Mouse (Mus musculus): ENCODE measurements around the gene Chtop. TPM values are rescaled to one million over a fixed set of nuclear protein-coding genes. Genes with fewer than 3 reads are reported as not detected.

Gene Chtop
- total and polyA plus RNA-seq, 3 experiments = 78.6 to 135 (median 97.0) TPM

GRCm38 (mm10) chr3:90513796-90514590 lies 4.7 kb upstream of the Chtop start, which contains the start of the genes S100a1 and S100a13:
TSS of gene S100a1 (minus strand) at chr3:90514392.
TSS of gene S100a13 (plus strand) at chr3:90514435.
- H3K9me3 ChIP-seq (replicated peaks) = no peaks in the 10 kb centered on the region
- ATAC-seq (ENCODE audit: extremely low read depth, insufficient number of reproducible peaks, low FRiP score, poor library complexity, severe bottlenecking) = no peak
- peaks cover 32% of the 10 kb centered on the region for H3K4me1 ChIP-seq (ENCODE audit: insufficient read depth, low read depth, low read length)
- peaks cover 35% of the 10 kb centered on the region for H3K36me3 ChIP-seq (replicated peaks)
- peak within 1 kb of the TSS; percentile 70 for H3K4me3 ChIP-seq (ENCODE audit: low read depth, low read length)
- no peaks in the 10 kb centered on the region for H3K27me3 ChIP-seq (ENCODE audit: insufficient read depth, low read length)
- no peak for DNase-seq (ENCODE audit: low spot score)
- TF ChIP-seq POLR2AphosphoS5 (IDR thresholded peaks at IDR 0.05; ENCODE audit: insufficient replicate concordance, low read depth, low read length) = no peak
- no peak for TF ChIP-seq GATA2 (IDR thresholded peaks at IDR 0.05; ENCODE audit: borderline replicate concordance, low read depth, low read length)
- no peak for TF ChIP-seq TAL1 (conservative IDR thresholded peaks at IDR 0.05; ENCODE audit: low read depth, low read length)
- TF ChIP-seq GATA1 (IDR thresholded peaks at IDR 0.05; ENCODE audit: borderline replicate concordance, low read length) = no peak
- no peak for TF ChIP-seq CTCF (IDR thresholded peaks at IDR 0.05; ENCODE audit: low read depth, low read length)

- ATAC-seq (ENCODE audit: extremely low read depth, insufficient number of reproducible peaks, low FRiP score, poor library complexity, severe bottlenecking) = no peak
- Histone ChIP-seq H3K4me3 (ENCODE audit: low read depth, low read length) (no peak overlapping the region), H3K36me3 (replicated peaks) (peaks cover 36% of the 10 kb centered on the region), H3K9me3 (replicated peaks) (no peaks in the 10 kb centered on the region), H3K27me3 (ENCODE audit: insufficient read depth, low read length) (no peaks in the 10 kb centered on the region), H3K4me1 (ENCODE audit: insufficient read depth, low read depth, low read length) (peaks cover 33% of the 10 kb centered on the region)
- DNase-seq (ENCODE audit: low spot score) = no peak
- no peak for TF ChIP-seq GATA2 (IDR thresholded peaks at IDR 0.05; ENCODE audit: borderline replicate concordance, low read depth, low read length)
- TF ChIP-seq CTCF (IDR thresholded peaks at IDR 0.05; ENCODE audit: low read depth, low read length) = no peak
- TF ChIP-seq TAL1 (conservative IDR thresholded peaks at IDR 0.05; ENCODE audit: low read depth, low read length) = no peak
- TF ChIP-seq POLR2AphosphoS5 (IDR thresholded peaks at IDR 0.05; ENCODE audit: insufficient replicate concordance, low read depth, low read length) = no peak
- no peak for TF ChIP-seq GATA1 (IDR thresholded peaks at IDR 0.05; ENCODE audit: borderline replicate concordance, low read length)
Observed at GRCm38 (mm10) chr3:90512948-90513642, 3.8 kb upstream of the Chtop start.

- H3K4me1 ChIP-seq (ENCODE audit: insufficient read depth, low read depth, low read length) = peaks cover 41% of the 10 kb centered on the region
- H3K27me3 ChIP-seq (ENCODE audit: insufficient read depth, low read length) = no peaks in the 10 kb centered on the region
- TF ChIP-seq CTCF (IDR thresholded peaks at IDR 0.05; ENCODE audit: low read depth, low read length) (no peak), POLR2AphosphoS5 (IDR thresholded peaks at IDR 0.05; ENCODE audit: insufficient replicate concordance, low read depth, low read length) (no peak), GATA2 (IDR thresholded peaks at IDR 0.05; ENCODE audit: borderline replicate concordance, low read depth, low read length) (no peak), GATA1 (IDR thresholded peaks at IDR 0.05; ENCODE audit: borderline replicate concordance, low read length) (no peak), TAL1 (conservative IDR thresholded peaks at IDR 0.05; ENCODE audit: low read depth, low read length) (no peak)
- no peak overlapping the region for H3K4me3 ChIP-seq (ENCODE audit: low read depth, low read length)
- H3K36me3 ChIP-seq (replicated peaks) = peaks cover 36% of the 10 kb centered on the region
- ATAC-seq (ENCODE audit: extremely low read depth, insufficient number of reproducible peaks, low FRiP score, poor library complexity, severe bottlenecking) (no peak), DNase-seq (ENCODE audit: low spot score) (no peak)
- no peaks in the 10 kb centered on the region for H3K9me3 ChIP-seq (replicated peaks)
Observed at GRCm38 (mm10) chr3:90512276-90512675, 3.0 kb upstream of the Chtop start.

DNA sequence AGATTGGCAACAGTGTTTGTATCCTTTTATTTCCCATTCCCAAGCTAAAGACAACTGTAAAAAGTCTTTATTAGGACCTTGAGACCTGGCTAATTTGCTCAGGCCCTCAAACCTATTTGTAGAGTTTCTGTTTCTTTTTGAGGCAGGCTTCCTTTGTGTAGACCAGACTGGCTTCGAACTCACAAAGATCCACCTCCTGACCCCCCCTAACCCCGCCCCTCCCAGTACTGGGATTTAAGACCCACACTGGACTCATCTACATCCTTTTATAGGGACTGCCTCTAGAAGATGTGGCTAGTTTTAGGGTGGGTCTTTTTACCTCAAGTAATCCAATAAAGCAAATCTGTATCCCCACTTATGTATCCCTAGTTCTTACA lies 437 bp upstream of the Chtop start:
- ATAC-seq (ENCODE audit: extremely low read depth, insufficient number of reproducible peaks, low FRiP score, poor library complexity, severe bottlenecking) (no peak), DNase-seq (ENCODE audit: low spot score) (no peak)
- Histone ChIP-seq H3K4me3 (ENCODE audit: low read depth, low read length) (peak overlapping the region; percentile 90), H3K4me1 (ENCODE audit: insufficient read depth, low read depth, low read length) (peaks cover 43% of the 10 kb centered on the region), H3K36me3 (replicated peaks) (peaks cover 49% of the 10 kb centered on the region), H3K27me3 (ENCODE audit: insufficient read depth, low read length) (no peaks in the 10 kb centered on the region), H3K9me3 (replicated peaks) (no peaks in the 10 kb centered on the region)
- TF ChIP-seq GATA2 (IDR thresholded peaks at IDR 0.05; ENCODE audit: borderline replicate concordance, low read depth, low read length) = no peak
- TF ChIP-seq CTCF (IDR thresholded peaks at IDR 0.05; ENCODE audit: low read depth, low read length) = no peak
- TF ChIP-seq TAL1 (conservative IDR thresholded peaks at IDR 0.05; ENCODE audit: low read depth, low read length) = no peak
- TF ChIP-seq POLR2AphosphoS5 (IDR thresholded peaks at IDR 0.05; ENCODE audit: insufficient replicate concordance, low read depth, low read length) = no peak
- TF ChIP-seq GATA1 (IDR thresholded peaks at IDR 0.05; ENCODE audit: borderline replicate concordance, low read length) = no peak

DNA sequence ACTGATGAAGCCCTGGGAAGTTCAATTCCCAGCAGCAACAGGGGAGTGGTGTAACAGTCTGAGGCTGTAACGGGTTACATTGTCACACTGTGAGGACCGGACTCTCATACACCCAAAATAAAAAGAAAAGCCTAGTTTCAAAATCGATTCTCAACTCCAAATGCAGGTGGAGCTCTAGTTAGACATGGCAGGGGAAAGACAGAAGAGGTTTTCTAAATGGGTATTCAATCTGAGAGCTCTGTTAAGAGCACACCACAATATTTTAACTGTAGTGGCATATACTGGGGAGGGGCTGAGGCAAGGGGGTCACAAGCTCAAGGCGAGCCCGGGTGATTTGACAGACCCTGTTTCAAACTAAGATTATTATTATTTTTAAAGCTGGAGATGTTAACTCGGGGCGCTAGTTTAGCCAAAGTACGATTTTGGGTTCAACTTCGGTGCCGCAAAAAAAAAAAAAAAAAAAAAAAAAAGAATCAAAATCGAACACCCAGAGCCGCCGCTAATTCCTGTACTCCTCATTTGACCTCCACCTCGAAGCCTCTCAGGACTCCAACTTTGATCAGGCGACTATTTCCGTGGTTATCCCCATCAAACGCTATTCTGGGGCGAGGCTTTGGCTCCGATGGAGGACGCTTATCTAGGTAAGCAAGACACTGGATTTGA lies 880 bp downstream of the Chtop start:
- H3K4me1 ChIP-seq (ENCODE audit: insufficient read depth, low read depth, low read length) = peaks cover 32% of the 10 kb centered on the region
- TF ChIP-seq GATA1 (IDR thresholded peaks at IDR 0.05; ENCODE audit: borderline replicate concordance, low read length) = no peak
- peak overlapping the region; percentile 90 for H3K4me3 ChIP-seq (ENCODE audit: low read depth, low read length)
- H3K36me3 ChIP-seq (replicated peaks) = peaks cover 62% of the 10 kb centered on the region
- no peaks in the 10 kb centered on the region for H3K9me3 ChIP-seq (replicated peaks)
- ATAC-seq (ENCODE audit: extremely low read depth, insufficient number of reproducible peaks, low FRiP score, poor library complexity, severe bottlenecking) (no peak), DNase-seq (ENCODE audit: low spot score) (no peak)
- no peaks in the 10 kb centered on the region for H3K27me3 ChIP-seq (ENCODE audit: insufficient read depth, low read length)

DNA sequence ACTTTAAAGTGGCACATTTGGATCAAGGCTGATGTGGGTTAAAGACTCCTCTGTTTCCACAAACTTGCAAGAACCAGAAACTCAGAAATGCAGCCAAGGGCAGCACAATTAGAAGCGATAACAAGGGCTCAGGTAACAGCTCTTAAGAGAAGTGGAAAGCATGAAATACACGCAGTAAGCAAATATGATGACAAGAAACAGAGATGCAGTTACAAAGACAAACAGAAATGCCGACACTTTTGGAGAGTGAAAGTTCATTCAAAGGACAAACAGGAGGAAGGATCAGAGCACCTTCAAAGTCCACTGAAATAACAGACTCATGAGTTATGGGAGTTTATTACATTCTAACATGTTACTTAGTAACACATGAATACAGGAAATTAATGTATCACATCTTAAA lies 2.9 kb downstream of the Chtop start:
- Histone ChIP-seq H3K4me3 (ENCODE audit: low read depth, low read length) (no peak overlapping the region), H3K36me3 (replicated peaks) (peaks cover 74% of the 10 kb centered on the region), H3K27me3 (ENCODE audit: insufficient read depth, low read length) (no peaks in the 10 kb centered on the region), H3K9me3 (replicated peaks) (no peaks in the 10 kb centered on the region), H3K4me1 (ENCODE audit: insufficient read depth, low read depth, low read length) (peaks cover 38% of the 10 kb centered on the region)
- TF ChIP-seq GATA1 (IDR thresholded peaks at IDR 0.05; ENCODE audit: borderline replicate concordance, low read length) (no peak), TAL1 (conservative IDR thresholded peaks at IDR 0.05; ENCODE audit: low read depth, low read length) (no peak), GATA2 (IDR thresholded peaks at IDR 0.05; ENCODE audit: borderline replicate concordance, low read depth, low read length) (no peak), CTCF (IDR thresholded peaks at IDR 0.05; ENCODE audit: low read depth, low read length) (no peak), POLR2AphosphoS5 (IDR thresholded peaks at IDR 0.05; ENCODE audit: insufficient replicate concordance, low read depth, low read length) (no peak)
- DNase-seq (ENCODE audit: low spot score) (no peak), ATAC-seq (ENCODE audit: extremely low read depth, insufficient number of reproducible peaks, low FRiP score, poor library complexity, severe bottlenecking) (no peak)

Measured in G1E (cell line).